Mouse (Mus musculus) liver, embryonic 14.5 days (tissue): ENCODE measurements around the gene Gm3250.

Experiments used
- CTCF ChIP-seq: IDR thresholded peaks from 2 replicates; pipeline ENCODE4 v1.5.1; 2016; ENCODE audit warnings: antibody characterized with exemption, low read depth, control low read depth
- EP300 ChIP-seq: IDR thresholded peaks from 2 replicates; pipeline ENCODE4 v1.6.1; 2016; ENCODE audit warnings: antibody characterized with exemption, low read depth

DNA sequence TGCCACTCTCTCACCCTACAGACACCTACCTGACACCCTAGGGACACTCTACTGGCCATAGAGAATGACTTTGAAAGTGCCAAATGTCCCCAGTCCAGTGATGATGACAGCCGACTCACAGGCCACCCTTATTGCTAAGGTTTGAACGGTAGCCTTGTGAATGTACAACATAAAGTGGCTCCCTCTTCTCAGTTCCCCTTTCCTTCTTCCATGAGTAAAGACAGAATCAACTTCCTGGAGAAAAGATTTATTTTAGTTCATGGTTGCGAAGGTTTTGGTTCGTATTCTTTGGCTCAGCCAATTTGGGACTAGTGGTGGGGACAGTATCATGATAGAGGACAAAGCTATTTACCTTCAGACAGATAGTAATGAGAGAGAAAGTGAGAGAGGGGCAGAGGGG, 43.4 kb downstream of the Gm3250 start:
- TF ChIP-seq CTCF (no peak), EP300 (no peak)
